Mouse (Mus musculus) v-Abl transformed pro-B cells (cell line): Measurements from ENCODE around the gene Golga4.

Experiments
- in situ Hi-C, 2 experiments: fragments of 400-800 bp; cut with MboI; formaldehyde crosslinking; loops; one replicate each; pipeline ENCODE4 v1.15.1; 2025; ENCODE audit not compliant: unreplicated experiment in 2 of 2

The Golga4 gene

GRCm38 (mm10) chr9:118506020-118506403 lies at the start of gene Golga4:
Gene Golga4, plus strand, starts transcription at chr9:118506267.
- in situ Hi-C loops, result no loop called here

- in situ Hi-C loops, result no loop called here
Measured at GRCm38 (mm10) chr9:118456405-118456804, 49.7 kb upstream of the Golga4 start.

GRCm38 (mm10) chr9:118458039-118458438 lies 48.0 kb upstream of the Golga4 start:
- in situ Hi-C loops, result no loop called here

GRCm38 (mm10) chr9:118464031-118464430 lies 42.0 kb upstream of the Golga4 start:
- in situ Hi-C loops, result no loop called here

GRCm38 (mm10) chr9:118468301-118468700 lies 37.8 kb upstream of the Golga4 start:
- in situ Hi-C loops, result no loop called here

- in situ Hi-C loops, result no loop called here
Measured at GRCm38 (mm10) chr9:118469272-118469671, 36.8 kb upstream of the Golga4 start.

- in situ Hi-C loops, result no loop called here
Measured at GRCm38 (mm10) chr9:118471296-118471695, 34.8 kb upstream of the Golga4 start.

- in situ Hi-C loops, result loop anchor here in 1 of 2 experiments (25.0 kb wide), 1 partner anchor 1414 kb away; no protein-coding TSS in a partner anchor
Measured at GRCm38 (mm10) chr9:118476211-118476765, 29.8 kb upstream of the Golga4 start.

- in situ Hi-C loops, result loop anchor here in 1 of 2 experiments (25.0 kb wide), 1 partner anchor 1415 kb away; no protein-coding TSS in a partner anchor
Measured at GRCm38 (mm10) chr9:118476766-118477271, 29.2 kb upstream of the Golga4 start.

GRCm38 (mm10) chr9:118477281-118477931 lies 28.7 kb upstream of the Golga4 start:
- in situ Hi-C loops, result loop anchor here in 1 of 2 experiments (25.0 kb wide), 1 partner anchor 1415 kb away; no protein-coding TSS in a partner anchor

GRCm38 (mm10) chr9:118477961-118478360 lies 28.1 kb upstream of the Golga4 start, which contains the start of gene Eomes:
Gene Eomes, plus strand, starts transcription at chr9:118478212.
- in situ Hi-C loops, result loop anchor here in 1 of 2 experiments (25.0 kb wide), 1 partner anchor 1416 kb away; no protein-coding TSS in a partner anchor

GRCm38 (mm10) chr9:118478458-118478838 lies 27.6 kb upstream of the Golga4 start:
- in situ Hi-C loops, result loop anchor here in 1 of 2 experiments (25.0 kb wide), 1 partner anchor 1416 kb away; no protein-coding TSS in a partner anchor

- in situ Hi-C loops, result loop anchor here in 1 of 2 experiments (25.0 kb wide), 1 partner anchor 1417 kb away; no protein-coding TSS in a partner anchor
Measured at GRCm38 (mm10) chr9:118478839-118479507, 27.1 kb upstream of the Golga4 start.

- in situ Hi-C loops, result loop anchor here in 1 of 2 experiments (25.0 kb wide), 1 partner anchor 1417 kb away; no protein-coding TSS in a partner anchor
Measured at GRCm38 (mm10) chr9:118479508-118480291, 26.4 kb upstream of the Golga4 start.

- in situ Hi-C loops, result loop anchor here in 1 of 2 experiments (25.0 kb wide), 1 partner anchor 1418 kb away; no protein-coding TSS in a partner anchor
Measured at GRCm38 (mm10) chr9:118480292-118480690, 25.8 kb upstream of the Golga4 start.

- in situ Hi-C loops, result loop anchor here in 1 of 2 experiments (25.0 kb wide), 1 partner anchor 1420 kb away; no protein-coding TSS in a partner anchor
Measured at GRCm38 (mm10) chr9:118482210-118482609, 23.9 kb upstream of the Golga4 start.

GRCm38 (mm10) chr9:118486361-118487095 lies 19.5 kb upstream of the Golga4 start:
- in situ Hi-C loops, result loop anchor here in 1 of 2 experiments (25.0 kb wide), 1 partner anchor 1424 kb away; no protein-coding TSS in a partner anchor

- in situ Hi-C loops, result loop anchor here in 1 of 2 experiments (25.0 kb wide), 1 partner anchor 1425 kb away; no protein-coding TSS in a partner anchor
Measured at GRCm38 (mm10) chr9:118487096-118487395, 19.0 kb upstream of the Golga4 start.

GRCm38 (mm10) chr9:118487636-118488035 lies 18.4 kb upstream of the Golga4 start:
- in situ Hi-C loops, result loop anchor here in 1 of 2 experiments (25.0 kb wide), 1 partner anchor 1425 kb away; no protein-coding TSS in a partner anchor
